Mouse (Mus musculus): ENCODE measurements at regions not wholly inside any gene's neighbourhood (a gene's known extent, or its start where the extent isn't known, plus 50 kb on each side); places are given as distances from the start of the nearest gene placed in this dataset.
"Not testable (repeated sequence)": the region's sequence is repeated elsewhere in the genome, so short reads cannot be mapped to it uniquely, and the experiment has no call there.

- ATAC-seq (no peak), DNase-seq (no peak)
- WGBS (ENCODE audit: insufficient replicate concordance), result 38% methylated on average over 5 of the region's 5 CpGs
- H3K4me1 ChIP-seq (ENCODE audit: insufficient read depth), result peaks cover 71% of the 10 kb centered on the region
- no peak overlapping the region for H3K9ac ChIP-seq (replicated peaks)
- H3K4me2 ChIP-seq (ENCODE audit: low read depth, low read length), result peak overlapping the region; percentile 42; the same call in 1 of the 2 replicates
- H3K27ac ChIP-seq (ENCODE audit: low read depth), result no peak overlapping the region; the same call in 1 of the 2 replicates
- no peaks in the 10 kb centered on the region for H3K9me3 ChIP-seq (ENCODE audit: low read length)
- no peak overlapping the region for H3K4me3 ChIP-seq (ENCODE audit: low read depth, low read length)
- no peaks in the 10 kb centered on the region for H3K27me3 ChIP-seq (ENCODE audit: insufficient read depth, low read length)
- no peak for TF ChIP-seq EP300 (IDR thresholded peaks at IDR 0.05; ENCODE audit: low read depth)
- TF ChIP-seq CTCF (IDR thresholded peaks at IDR 0.05; ENCODE audit: low read depth), result no peak
- no peaks in the 10 kb centered on the region for H3K36me3 ChIP-seq (replicated peaks; ENCODE audit: insufficient read depth, low read length)
Measured at GRCm38 (mm10) chr10:43669471-43669870, 91.4 kb downstream of the Cd24a start.

- TF ChIP-seq EP300 (IDR thresholded peaks at IDR 0.05; ENCODE audit: low read depth) (no peak), CTCF (IDR thresholded peaks at IDR 0.05; ENCODE audit: low read depth) (no peak)
- Histone ChIP-seq H3K27ac (ENCODE audit: low read depth) (peak overlapping the region; percentile 30; the same call in 1 of the 2 replicates), H3K4me3 (ENCODE audit: low read depth, low read length) (no peak overlapping the region), H3K4me1 (ENCODE audit: insufficient read depth) (peaks cover 66% of the 10 kb centered on the region), H3K9ac (replicated peaks) (no peak overlapping the region), H3K36me3 (replicated peaks; ENCODE audit: insufficient read depth, low read length) (no peaks in the 10 kb centered on the region), H3K27me3 (ENCODE audit: insufficient read depth, low read length) (no peaks in the 10 kb centered on the region), H3K4me2 (ENCODE audit: low read depth, low read length) (no peak overlapping the region), H3K9me3 (ENCODE audit: low read length) (no peaks in the 10 kb centered on the region)
- DNase-seq (no peak), ATAC-seq (no peak)
- 73% methylated on average over 1 of the region's 1 CpGs for WGBS (ENCODE audit: insufficient replicate concordance)
Measured at GRCm38 (mm10) chr10:43670745-43671144, 92.7 kb downstream of the Cd24a start.

- Histone ChIP-seq H3K9ac (replicated peaks) (no peak overlapping the region), H3K4me1 (ENCODE audit: insufficient read depth) (peaks cover 63% of the 10 kb centered on the region), H3K27ac (ENCODE audit: low read depth) (no peak overlapping the region), H3K36me3 (replicated peaks; ENCODE audit: insufficient read depth, low read length) (no peaks in the 10 kb centered on the region), H3K4me3 (ENCODE audit: low read depth, low read length) (no peak overlapping the region), H3K27me3 (ENCODE audit: insufficient read depth, low read length) (no peaks in the 10 kb centered on the region), H3K4me2 (ENCODE audit: low read depth, low read length) (no peak overlapping the region), H3K9me3 (ENCODE audit: low read length) (no peaks in the 10 kb centered on the region)
- WGBS (ENCODE audit: insufficient replicate concordance), result 63% methylated on average over 3 of the region's 3 CpGs
- TF ChIP-seq CTCF (IDR thresholded peaks at IDR 0.05; ENCODE audit: low read depth) (no peak), EP300 (IDR thresholded peaks at IDR 0.05; ENCODE audit: low read depth) (no peak)
- ATAC-seq, result no peak
- DNase-seq, result no peak
Measured at GRCm38 (mm10) chr10:43671785-43672184, 93.7 kb downstream of the Cd24a start.

GRCm38 (mm10) chr10:43672490-43672889 lies 94.4 kb downstream of the Cd24a start:
- ATAC-seq (no peak), DNase-seq (no peak)
- Histone ChIP-seq H3K4me3 (ENCODE audit: low read depth, low read length) (no peak overlapping the region), H3K9ac (replicated peaks) (no peak overlapping the region), H3K27ac (ENCODE audit: low read depth) (peak overlapping the region; percentile 35), H3K4me1 (ENCODE audit: insufficient read depth) (peaks cover 56% of the 10 kb centered on the region), H3K27me3 (ENCODE audit: insufficient read depth, low read length) (no peaks in the 10 kb centered on the region), H3K36me3 (replicated peaks; ENCODE audit: insufficient read depth, low read length) (no peaks in the 10 kb centered on the region), H3K4me2 (ENCODE audit: low read depth, low read length) (0 out of 2 replicates have a peak overlapping the region, but pooled peaks have one; percentile 4), H3K9me3 (ENCODE audit: low read length) (no peaks in the 10 kb centered on the region)
- TF ChIP-seq EP300 (IDR thresholded peaks at IDR 0.05; ENCODE audit: low read depth) (no peak), CTCF (IDR thresholded peaks at IDR 0.05; ENCODE audit: low read depth) (no peak)
- 44% methylated on average over 6 of the region's 6 CpGs for WGBS (ENCODE audit: insufficient replicate concordance)

GRCm38 (mm10) chr10:43674749-43675148 lies 96.7 kb downstream of the Cd24a start:
- H3K9ac ChIP-seq (replicated peaks), result no peak overlapping the region
- DNase-seq (no peak), ATAC-seq (no peak)
- H3K27me3 ChIP-seq (ENCODE audit: insufficient read depth, low read length), result no peaks in the 10 kb centered on the region
- H3K9me3 ChIP-seq (ENCODE audit: low read length), result no peaks in the 10 kb centered on the region
- 41% methylated on average over 1 of the region's 1 CpGs for WGBS (ENCODE audit: insufficient replicate concordance)
- no peak; the same call in 1 of the 2 replicates for TF ChIP-seq EP300 (IDR thresholded peaks at IDR 0.05; ENCODE audit: low read depth)
- TF ChIP-seq CTCF (IDR thresholded peaks at IDR 0.05; ENCODE audit: low read depth), result no peak
- peaks cover 37% of the 10 kb centered on the region for H3K4me1 ChIP-seq (ENCODE audit: insufficient read depth)
- H3K27ac ChIP-seq (ENCODE audit: low read depth), result no peak overlapping the region
- H3K36me3 ChIP-seq (replicated peaks; ENCODE audit: insufficient read depth, low read length), result no peaks in the 10 kb centered on the region
- no peak overlapping the region for H3K4me2 ChIP-seq (ENCODE audit: low read depth, low read length)
- no peak overlapping the region for H3K4me3 ChIP-seq (ENCODE audit: low read depth, low read length)

GRCm38 (mm10) chr10:43675495-43675894 lies 97.4 kb downstream of the Cd24a start:
- peaks cover 29% of the 10 kb centered on the region for H3K4me1 ChIP-seq (ENCODE audit: insufficient read depth)
- not testable (repeated sequence) for H3K9ac ChIP-seq (replicated peaks); H3K4me2 ChIP-seq (ENCODE audit: low read depth, low read length); H3K27me3 ChIP-seq (ENCODE audit: insufficient read depth, low read length); DNase-seq; ATAC-seq; H3K36me3 ChIP-seq (replicated peaks; ENCODE audit: insufficient read depth, low read length); H3K9me3 ChIP-seq (ENCODE audit: low read length); H3K27ac ChIP-seq (ENCODE audit: low read depth); H3K4me3 ChIP-seq (ENCODE audit: low read depth, low read length)
- 71% methylated on average over 1 of the region's 1 CpGs for WGBS (ENCODE audit: insufficient replicate concordance)

- DNase-seq (no peak), ATAC-seq (no peak)
- H3K4me3 ChIP-seq (ENCODE audit: low read depth, low read length), result no peak overlapping the region
- H3K27me3 ChIP-seq (ENCODE audit: insufficient read depth, low read length), result no peaks in the 10 kb centered on the region
- H3K4me2 ChIP-seq (ENCODE audit: low read depth, low read length), result no peak overlapping the region
- H3K9ac ChIP-seq (replicated peaks), result no peak overlapping the region
- TF ChIP-seq EP300 (IDR thresholded peaks at IDR 0.05; ENCODE audit: low read depth) (peak; percentile 36; the same call in 1 of the 2 replicates), CTCF (IDR thresholded peaks at IDR 0.05; ENCODE audit: low read depth) (no peak)
- 61% methylated on average over 5 of the region's 5 CpGs for WGBS (ENCODE audit: insufficient replicate concordance)
- peaks cover 22% of the 10 kb centered on the region for H3K4me1 ChIP-seq (ENCODE audit: insufficient read depth)
- H3K27ac ChIP-seq (ENCODE audit: low read depth), result 0 out of 2 replicates have a peak overlapping the region, but pooled peaks have one; percentile 8
- H3K9me3 ChIP-seq (ENCODE audit: low read length), result no peaks in the 10 kb centered on the region
- H3K36me3 ChIP-seq (replicated peaks; ENCODE audit: insufficient read depth, low read length), result no peaks in the 10 kb centered on the region
Measured at GRCm38 (mm10) chr10:43676289-43676688, 98.2 kb downstream of the Cd24a start.
